In the genomic region with DNA sequence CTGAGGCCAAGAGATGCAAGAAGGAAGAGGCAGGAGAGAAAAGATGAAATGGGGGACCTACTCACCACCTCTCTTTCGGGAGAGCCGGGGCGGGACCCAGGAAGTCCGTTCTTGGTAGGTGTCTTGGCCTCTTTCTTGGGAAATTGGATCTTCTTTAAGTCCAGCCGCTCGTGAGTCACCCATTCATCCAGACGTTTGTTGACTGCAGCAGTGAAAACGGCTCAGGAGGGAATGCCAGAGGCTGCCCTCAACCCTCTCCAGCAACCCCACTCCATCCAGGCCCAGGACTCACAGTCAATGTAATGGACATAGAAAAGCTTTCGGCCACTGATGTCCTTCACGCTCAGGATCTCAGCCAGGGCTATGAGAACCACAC, we compare ENCODE assay signal across 8 mouse cellular contexts. TPM values are rescaled to one million over a fixed set of nuclear protein-coding genes. Genes with fewer than 3 reads are reported as not detected.
DNase-seq lines count a peak whose midpoint lies in the region; ATAC-seq and TF ChIP-seq lines count a peak whose summit lies in the region.

No protein-coding gene starts in this region.

- H3K9ac ChIP-seq in limb, embryonic 12.5 days (replicated peaks): peak overlapping the region; percentile 79
- H3K9ac ChIP-seq in stomach, embryonic 14.5 days (replicated peaks; ENCODE audit: low read depth, low read length): peak overlapping the region; percentile 71

- no peaks in the 10 kb centered on the region for H3K9me3 ChIP-seq in limb, embryonic 12.5 days
- no peaks in the 10 kb centered on the region for H3K9me3 ChIP-seq in stomach, embryonic 14.5 days (ENCODE audit: control insufficient read depth, low read depth, low read length)

- peak overlapping the region; percentile 36; the same call in 1 of the 2 replicates for H3K27ac ChIP-seq in cerebellum, adult 2 months (ENCODE audit: insufficient read depth, low read length)
- peak overlapping the region; percentile 15 for H3K27ac ChIP-seq in spleen, adult 2 months (ENCODE audit: insufficient read depth, low read length)
- H3K27ac ChIP-seq in limb, embryonic 12.5 days: peak overlapping the region; percentile 98
- H3K27ac ChIP-seq in stomach, embryonic 14.5 days (ENCODE audit: low read length): peak overlapping the region; percentile 97; the same call in 1 of the 2 replicates

- H3K4me3 ChIP-seq in cerebellum, adult 2 months (replicated peaks; ENCODE audit: insufficient read depth, low read depth, low read length): peak overlapping the region; percentile 86
- peak overlapping the region; percentile 83 for H3K4me3 ChIP-seq in spleen, adult 2 months (ENCODE audit: extremely low read depth, insufficient read depth, insufficient read length)
- H3K4me3 ChIP-seq in limb, embryonic 12.5 days (replicated peaks): peak overlapping the region; percentile 65
- peak overlapping the region; percentile 61 for H3K4me3 ChIP-seq in stomach, embryonic 14.5 days (ENCODE audit: low read depth, low read length)

- TF ChIP-seq CTCF in cerebellum, adult 2 months (IDR thresholded peaks at IDR 0.05; ENCODE audit: borderline replicate concordance, insufficient read depth, low read depth, low read length): no peak
- no peak for TF ChIP-seq CTCF in spleen, adult 2 months (IDR thresholded peaks at IDR 0.05; ENCODE audit: extremely low read depth, insufficient read depth, insufficient read length, insufficient replicate concordance)

- H3K4me1 ChIP-seq in cerebellum, adult 2 months (ENCODE audit: control insufficient read depth, insufficient read depth, low read length): peaks cover 11% of the 10 kb centered on the region
- peaks cover 4% of the 10 kb centered on the region for H3K4me1 ChIP-seq in spleen, adult 2 months (ENCODE audit: control insufficient read depth, insufficient read depth, insufficient read length)
- H3K4me1 ChIP-seq in limb, embryonic 12.5 days (replicated peaks): peaks cover 19% of the 10 kb centered on the region
- H3K4me1 ChIP-seq in stomach, embryonic 14.5 days (ENCODE audit: control insufficient read depth, insufficient read depth, low read length): peaks cover 10% of the 10 kb centered on the region

- H3K36me3 ChIP-seq in spleen, adult 2 months (ENCODE audit: control insufficient read depth, insufficient read depth, low read length): peaks cover 21% of the 10 kb centered on the region
- peaks cover 49% of the 10 kb centered on the region for H3K36me3 ChIP-seq in limb, embryonic 12.5 days
- peaks cover 47% of the 10 kb centered on the region for H3K36me3 ChIP-seq in stomach, embryonic 14.5 days (ENCODE audit: control insufficient read depth, insufficient read depth, low read length)

- peak overlapping the region; percentile 69 for H3K4me2 ChIP-seq in limb, embryonic 12.5 days
- H3K4me2 ChIP-seq in stomach, embryonic 14.5 days (replicated peaks; ENCODE audit: low read depth, low read length): peak overlapping the region; percentile 70

- DNase-seq in cerebellum, adult 2 months: no peak
- no peak for DNase-seq in cerebellum, adult 11-12 months
- no peak for DNase-seq in spleen, adult 2 months (ENCODE audit: low read depth in 1 of 2, low spot score in 2 of 2)
- no peak for DNase-seq in spleen, adult 12 weeks (ENCODE audit: low spot score)
- no peak for DNase-seq in retina, embryonic 14.5 days (ENCODE audit: low spot score)
- no peak for DNase-seq in ovary, postnatal 36 days (ENCODE audit: low spot score)

- 37% methylated on average over 10 of the region's 10 CpGs for WGBS in cerebellum, adult 2 months
- 59% methylated on average over 10 of the region's 10 CpGs for WGBS in spleen, adult 2 months
- WGBS in limb, embryonic 12.5 days: 63% methylated on average over 10 of the region's 10 CpGs
- WGBS in stomach, embryonic 14.5 days: 59% methylated on average over 10 of the region's 10 CpGs

- no peak for ATAC-seq in limb, embryonic 12.5 days (ENCODE audit: insufficient number of reproducible peaks, insufficient read depth, low FRiP score, low TSS enrichment, low read depth)
- ATAC-seq in stomach, embryonic 14.5 days (ENCODE audit: insufficient number of reproducible peaks, insufficient read depth, low FRiP score, low read depth): no peak

- no peaks in the 10 kb centered on the region for H3K27me3 ChIP-seq in cerebellum, adult 2 months (ENCODE audit: control insufficient read depth, insufficient read depth, low read length)
- no peaks in the 10 kb centered on the region for H3K27me3 ChIP-seq in spleen, adult 2 months (ENCODE audit: control insufficient read depth, insufficient read depth, low read length)
- H3K27me3 ChIP-seq in limb, embryonic 12.5 days: no peaks in the 10 kb centered on the region
- no peaks in the 10 kb centered on the region for H3K27me3 ChIP-seq in stomach, embryonic 14.5 days (ENCODE audit: control insufficient read depth, insufficient read depth, low read length)

- no peak for TF ChIP-seq POLR2A in cerebellum, adult 2 months (IDR thresholded peaks at IDR 0.05; ENCODE audit: borderline replicate concordance, insufficient read depth, low read length)
- TF ChIP-seq POLR2A in spleen, adult 2 months (IDR thresholded peaks at IDR 0.05; ENCODE audit: low read depth, low read length): no peak

RNA-seq across cellular contexts. Expression of a gene that starts 0.9 kb away (rescaled TPM):
- 139 and 143 TPM in 2 replicates for polyA plus RNA-seq in cerebellum, adult 2 months (2012; rRNA removed)
- 37.3 and 46.1 TPM in 2 replicates for polyA plus RNA-seq in spleen, adult 2 months (2012; rRNA removed)
- polyA plus RNA-seq in limb, embryonic 12.5 days (2016; fragmentation: Nextera tagmentation; extraction: Ambion mirVana): 56.3 and 60.1 TPM in 2 replicates
- 30.5 and 37.0 TPM in 2 replicates for polyA plus RNA-seq in stomach, embryonic 14.5 days (2014; fragmentation: Nextera tagmentation; extraction: Ambion mirVana)

RNA-seq across cellular contexts. Expression of a gene that starts 7.5 kb away (rescaled TPM):
- 79.1 and 83.5 TPM in 2 replicates for polyA plus RNA-seq in cerebellum, adult 2 months (2012; rRNA removed)
- polyA plus RNA-seq in spleen, adult 2 months (2012; rRNA removed): 47.8 and 74.6 TPM in 2 replicates
- 171 and 193 TPM in 2 replicates for polyA plus RNA-seq in limb, embryonic 12.5 days (2016; fragmentation: Nextera tagmentation; extraction: Ambion mirVana)
- polyA plus RNA-seq in stomach, embryonic 14.5 days (2014; fragmentation: Nextera tagmentation; extraction: Ambion mirVana): 113 and 119 TPM in 2 replicates

RNA-seq across cellular contexts. Expression of a gene that starts 28.1 kb away (rescaled TPM):
- polyA plus RNA-seq in cerebellum, adult 2 months (2012; rRNA removed): 39.0 and 40.3 TPM in 2 replicates
- 87.1 and 110 TPM in 2 replicates for polyA plus RNA-seq in spleen, adult 2 months (2012; rRNA removed)
- polyA plus RNA-seq in limb, embryonic 12.5 days (2016; fragmentation: Nextera tagmentation; extraction: Ambion mirVana): 44.7 and 45.9 TPM in 2 replicates
- polyA plus RNA-seq in stomach, embryonic 14.5 days (2014; fragmentation: Nextera tagmentation; extraction: Ambion mirVana): 49.0 and 52.2 TPM in 2 replicates

RNA-seq across cellular contexts. Expression of a gene that starts 41.3 kb away (rescaled TPM):
- 5.1 and 5.6 TPM in 2 replicates for polyA plus RNA-seq in cerebellum, adult 2 months (2012; rRNA removed)
- 18.6 and 25.0 TPM in 2 replicates for polyA plus RNA-seq in spleen, adult 2 months (2012; rRNA removed)
- 1.8 TPM in 2 replicates for polyA plus RNA-seq in limb, embryonic 12.5 days (2016; fragmentation: Nextera tagmentation; extraction: Ambion mirVana)
- 5.5 and 6.1 TPM in 2 replicates for polyA plus RNA-seq in stomach, embryonic 14.5 days (2014; fragmentation: Nextera tagmentation; extraction: Ambion mirVana)

RNA-seq across cellular contexts. Expression of a gene that starts 48.7 kb away (rescaled TPM):
- 0.05 TPM in 1 of 2 replicates, not detected in the other for polyA plus RNA-seq in cerebellum, adult 2 months (2012; rRNA removed)
- 0.05 TPM in 2 replicates for polyA plus RNA-seq in spleen, adult 2 months (2012; rRNA removed)
- 1.2 TPM in 2 replicates for polyA plus RNA-seq in limb, embryonic 12.5 days (2016; fragmentation: Nextera tagmentation; extraction: Ambion mirVana)
- 11.2 and 11.5 TPM in 2 replicates for polyA plus RNA-seq in stomach, embryonic 14.5 days (2014; fragmentation: Nextera tagmentation; extraction: Ambion mirVana)

Comparison
In these comparisons a context has a peak if more than half of its experiments do, and no peak if none do; other contexts are left out.
1. H3K27ac ChIP-seq: peak in every context shown above with its lines; median percentile 98 in limb, embryonic 12.5 days; 97 in stomach, embryonic 14.5 days; 36 in cerebellum, adult 2 months; 15 in spleen, adult 2 months.